Mouse (Mus musculus) heart, adult 2 months (tissue): ENCODE measurements around the gene Cnga2.

Experiments used
- CTCF ChIP-seq: fragments of 200-600 bp; IDR thresholded peaks from 2 replicates; pipeline ENCODE4 v1.8.1; 2022; ENCODE audit warnings: antibody characterized with exemption, mild to moderate bottlenecking, moderate library complexity
- EP300 ChIP-seq: fragments of 200-500 bp; IDR thresholded peaks from 2 replicates; pipeline ENCODE4 v1.6.1; 2011; ENCODE audit warnings: low read depth, low read length, control low read depth; ENCODE audit not compliant: insufficient read depth
- POLR2A ChIP-seq: fragments of 200-500 bp; IDR thresholded peaks from 2 replicates; pipeline ENCODE4 v1.6.1; 2011; ENCODE audit warnings: mild to moderate bottlenecking, low read depth, low read length, control low read depth; ENCODE audit not compliant: insufficient read depth

DNA sequence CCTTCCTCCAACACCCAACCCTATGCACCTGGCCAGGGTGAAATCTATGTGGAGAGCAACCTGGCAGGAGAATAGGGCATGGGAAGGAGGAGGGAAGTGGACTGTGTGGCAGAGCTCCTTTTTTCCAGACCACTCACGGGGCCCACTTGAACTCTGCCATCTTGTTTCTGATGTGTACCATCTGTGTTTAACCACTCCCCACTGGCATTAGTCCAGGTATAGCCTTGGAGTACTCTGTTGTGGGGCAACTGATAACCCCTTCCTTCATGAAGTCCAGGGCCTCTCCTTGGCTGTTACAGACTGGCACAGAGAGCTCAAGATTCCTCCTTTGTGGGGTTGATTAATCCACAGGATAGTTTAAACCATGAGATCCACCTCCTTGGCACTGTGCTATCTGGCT is 23.4 kb upstream of the Cnga2 start:
- TF ChIP-seq CTCF (no peak), POLR2A (no peak), EP300 (no peak)
